Mouse (Mus musculus): Measurements from ENCODE around the gene Def8. TPM values are rescaled to one million over a fixed set of nuclear protein-coding genes. Genes with fewer than 3 reads are reported as not detected.

Def8 gene
- total RNA-seq, 2 experiments from 2014 or later = 64.5 to 64.6 TPM

DNA sequence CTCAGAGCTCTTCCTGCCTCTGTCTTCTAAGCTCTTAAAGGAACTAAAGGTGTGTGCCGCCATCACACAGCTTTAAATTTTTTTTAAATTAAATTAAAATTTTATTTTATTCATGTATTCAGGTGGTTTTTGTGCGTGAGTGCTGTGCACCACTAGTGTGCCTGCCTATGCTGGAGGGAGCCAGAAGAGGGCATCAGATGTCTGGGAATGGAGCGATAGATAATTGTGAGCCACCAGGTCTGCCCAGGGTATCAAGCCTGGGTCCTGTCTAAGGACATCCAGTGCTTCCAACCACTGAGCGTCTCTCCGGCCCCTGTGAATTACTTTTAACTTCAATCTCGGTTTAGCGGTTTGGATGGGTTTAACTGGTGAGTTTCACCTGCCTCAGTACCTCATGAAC lies 59.3 kb downstream of the Def8 start:
- DNase-seq = no peak

DNA sequence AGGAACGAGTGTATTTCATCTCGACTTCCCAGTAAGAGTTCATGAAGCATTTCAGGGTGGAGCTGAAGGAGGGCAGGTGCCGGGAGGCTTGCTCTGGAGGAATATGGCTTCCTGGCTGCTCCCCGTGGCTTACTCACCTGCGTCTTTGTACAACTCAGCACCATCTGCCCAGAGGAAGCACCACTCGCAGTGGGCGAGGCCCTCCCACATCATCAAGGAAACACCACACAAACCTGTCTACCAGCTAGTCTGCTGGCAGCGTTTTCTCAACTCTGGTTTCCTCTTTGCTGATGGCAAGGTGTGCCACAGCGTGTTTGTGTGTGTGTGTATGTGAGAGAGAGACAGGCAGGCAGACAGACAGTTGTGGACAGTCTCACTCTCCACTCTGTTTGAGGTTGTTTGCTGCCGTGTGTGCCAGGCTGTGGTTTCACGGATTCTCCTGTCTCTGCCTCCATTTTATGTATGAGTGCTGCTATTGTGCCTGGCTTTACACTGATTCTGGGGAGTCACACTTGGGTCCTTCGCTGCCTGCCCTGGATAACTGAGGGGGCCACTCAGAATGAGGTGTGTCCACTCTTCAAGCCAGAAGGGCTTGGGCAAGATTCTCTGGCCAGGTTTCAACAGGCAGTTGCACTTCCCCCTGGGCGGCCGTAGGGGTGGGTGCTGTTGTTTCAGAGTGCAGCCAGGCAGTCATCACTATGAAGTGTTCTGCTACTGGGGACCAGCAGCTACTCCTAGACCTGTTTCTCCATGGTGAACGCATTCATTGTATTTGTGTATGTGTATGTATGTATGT lies 68.2 kb downstream of the Def8 start:
- no peak for DNase-seq

DNA sequence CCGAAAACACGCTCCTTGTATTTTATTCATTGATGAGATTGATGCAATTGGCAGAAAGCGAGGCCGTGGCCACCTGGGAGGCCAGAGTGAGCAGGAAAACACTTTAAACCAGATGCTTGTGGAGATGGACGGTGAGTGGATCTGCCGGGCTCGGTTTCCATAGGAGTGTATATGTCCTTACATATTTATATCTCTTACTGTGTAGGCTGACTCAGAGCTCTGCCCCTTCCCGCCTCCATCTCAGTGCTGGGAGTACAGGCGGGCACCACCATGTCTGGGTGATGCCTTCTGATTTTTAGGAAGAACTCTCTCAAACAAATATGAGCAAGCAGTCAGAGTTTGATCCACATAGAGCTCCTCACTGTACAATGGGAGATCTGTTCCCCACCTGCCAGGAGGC lies 69.6 kb downstream of the Def8 start:
- DNase-seq = no peak

DNA sequence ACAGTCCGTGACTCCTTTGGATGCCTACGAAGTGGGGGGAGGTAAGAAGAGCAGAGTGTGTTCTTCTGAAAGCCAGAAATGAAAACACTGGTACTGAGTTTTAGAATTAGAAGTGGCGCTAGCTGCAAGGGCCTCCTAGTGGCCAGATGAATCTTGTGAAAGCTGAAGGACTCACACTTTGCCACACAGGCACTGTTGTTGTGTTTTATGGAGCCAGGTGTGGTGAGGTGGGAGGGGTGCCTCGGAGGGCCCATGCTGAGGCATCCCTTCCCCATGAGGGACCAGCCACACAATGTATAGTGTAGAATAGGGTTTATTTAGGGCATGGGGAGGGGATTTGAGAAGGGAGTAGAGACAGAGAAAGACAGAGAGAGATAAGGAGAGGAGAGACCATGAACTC lies 74.4 kb downstream of the Def8 start:
- DNase-seq = no peak

DNA sequence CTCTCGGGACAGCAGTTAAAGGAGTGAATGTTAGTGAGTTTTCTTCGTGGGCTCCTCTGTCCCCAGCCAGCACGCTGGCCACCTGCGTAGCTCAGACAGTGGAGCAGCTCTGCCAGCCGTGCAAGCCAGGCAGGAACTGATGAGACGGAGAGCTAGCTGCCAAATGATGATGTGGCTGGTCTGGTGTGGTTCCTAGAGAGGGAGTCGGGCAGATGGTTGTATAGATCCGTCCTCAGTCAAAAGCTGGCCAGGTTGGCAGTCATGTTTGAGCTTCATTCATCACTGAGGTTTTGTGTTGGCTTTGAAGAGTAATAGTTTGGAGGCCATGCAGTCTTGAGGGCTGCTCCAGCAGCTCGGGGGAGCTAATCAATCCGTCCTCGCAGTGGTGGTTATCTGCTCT lies 75.6 kb downstream of the Def8 start:
- DNase-seq = no peak

DNA sequence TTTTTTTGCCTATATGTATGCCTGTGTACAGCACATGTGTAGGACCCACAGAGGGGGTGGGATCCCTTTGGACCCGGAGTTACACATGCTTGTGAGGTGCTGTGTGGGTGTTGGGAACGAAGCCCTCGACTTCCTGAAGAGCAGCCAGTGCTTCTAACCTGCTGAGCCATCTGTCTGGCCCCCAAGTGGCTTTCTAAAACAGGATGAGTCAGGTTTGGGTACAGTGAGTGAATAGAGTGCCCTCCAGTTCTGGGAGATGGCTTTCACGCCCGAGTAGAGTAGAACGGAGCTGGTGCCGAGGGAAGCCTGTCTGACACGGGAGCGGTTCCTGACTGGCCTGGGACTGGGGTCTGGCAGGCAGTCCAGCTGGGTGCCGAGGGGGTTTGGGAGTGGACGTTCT lies 76.2 kb downstream of the Def8 start:
- DNase-seq = no peak

DNA sequence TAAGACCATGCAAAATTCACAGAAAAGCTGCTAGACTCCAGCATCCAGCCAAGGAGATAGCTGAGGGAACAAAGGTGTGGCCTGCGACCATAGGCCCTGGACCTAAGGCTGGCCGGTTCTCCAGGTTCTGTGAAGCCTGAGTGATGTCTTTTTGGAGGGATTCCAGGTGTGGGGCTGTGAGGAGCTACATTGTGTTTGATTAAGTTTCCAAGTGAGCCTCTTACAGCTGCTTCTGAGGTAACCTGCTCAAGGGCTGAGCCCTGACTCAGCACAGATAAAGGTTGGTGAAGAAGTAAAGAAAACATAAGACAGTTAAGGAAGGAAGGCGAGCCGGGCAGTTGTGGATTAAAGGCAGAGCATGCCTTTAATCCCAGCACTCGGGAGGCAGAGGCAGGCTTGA lies 78.9 kb downstream of the Def8 start:
- no peak for DNase-seq

DNA sequence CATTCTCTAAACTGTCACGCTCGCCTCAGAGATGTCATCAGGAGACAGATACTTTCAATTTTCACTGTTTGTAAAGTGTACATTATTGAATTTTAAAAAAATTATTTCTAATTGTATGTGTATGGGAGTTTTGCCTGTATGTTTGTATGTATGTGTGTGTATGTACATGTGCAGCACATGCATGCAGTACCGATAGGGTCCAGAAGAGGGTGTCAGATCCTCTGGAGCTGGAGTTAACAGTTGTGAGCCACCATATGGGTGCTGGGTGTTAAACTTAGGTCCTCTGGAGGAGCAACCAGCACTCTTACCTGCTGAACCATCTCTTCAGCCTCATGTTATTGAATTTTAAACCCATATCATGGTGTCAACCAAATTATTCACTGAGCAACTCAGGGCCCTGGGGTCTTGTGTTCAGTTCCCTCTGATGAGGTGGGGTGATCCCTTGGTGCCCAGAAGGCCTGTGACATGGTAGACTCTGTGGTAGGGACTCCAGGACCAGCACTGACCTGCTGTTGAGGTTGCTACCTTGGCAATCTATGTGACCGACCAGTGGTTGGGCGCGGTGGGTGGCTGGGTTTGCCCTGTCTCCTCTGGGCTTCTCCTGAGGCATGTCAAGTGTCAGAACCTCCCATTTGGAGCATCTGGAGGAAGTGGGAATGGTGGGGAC lies 80.6 kb downstream of the Def8 start:
- no peak for DNase-seq

DNA sequence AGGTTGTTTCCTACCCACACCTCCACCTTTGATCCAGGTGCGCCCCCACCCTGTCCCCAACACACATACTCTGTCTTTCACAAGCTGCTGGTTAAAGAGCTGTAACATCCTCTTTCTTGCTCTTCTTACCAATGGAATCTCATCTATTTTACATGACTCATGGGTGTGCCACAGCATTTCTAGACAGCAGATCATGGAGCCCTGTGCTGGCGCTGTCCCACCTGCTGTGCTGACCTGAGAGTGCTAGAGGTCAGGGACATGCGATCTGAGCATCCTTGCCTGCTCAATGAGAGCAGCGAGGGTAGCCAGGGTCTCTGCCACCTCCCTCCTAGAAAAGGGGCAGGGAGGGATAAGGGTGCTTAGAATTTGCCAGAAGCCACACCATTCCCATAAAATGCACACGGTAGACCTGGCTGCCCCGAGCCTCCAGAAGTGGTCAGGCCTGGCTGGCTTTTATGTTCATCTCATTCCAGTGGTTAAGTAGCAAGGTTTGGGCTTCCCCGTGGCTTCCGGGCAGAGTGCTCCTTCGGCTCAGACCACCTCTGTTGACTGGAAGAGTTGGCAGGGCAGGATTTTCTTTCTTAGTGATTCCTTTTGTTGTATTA lies 81.4 kb downstream of the Def8 start:
- no peak for DNase-seq

DNA sequence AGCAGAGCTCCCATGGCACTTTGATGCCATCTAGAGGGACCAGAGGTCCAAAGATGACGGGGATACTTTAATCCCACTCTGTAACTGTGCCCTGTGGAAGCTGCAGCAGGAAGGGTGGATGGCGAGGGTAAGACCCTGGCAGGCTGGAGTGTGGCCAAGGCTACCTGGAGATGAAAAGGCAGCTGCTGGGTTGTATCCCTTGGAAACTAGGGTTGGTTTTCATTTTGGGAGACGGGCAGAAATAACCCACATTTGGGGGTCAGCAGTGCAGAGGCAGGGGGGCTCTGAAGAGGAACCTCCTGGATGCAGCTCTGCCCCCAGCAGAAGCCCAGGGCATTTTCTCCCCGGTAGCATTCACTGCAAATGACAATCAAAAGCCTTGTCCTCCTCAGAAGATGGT lies 81.9 kb downstream of the Def8 start:
- no peak for DNase-seq

DNA sequence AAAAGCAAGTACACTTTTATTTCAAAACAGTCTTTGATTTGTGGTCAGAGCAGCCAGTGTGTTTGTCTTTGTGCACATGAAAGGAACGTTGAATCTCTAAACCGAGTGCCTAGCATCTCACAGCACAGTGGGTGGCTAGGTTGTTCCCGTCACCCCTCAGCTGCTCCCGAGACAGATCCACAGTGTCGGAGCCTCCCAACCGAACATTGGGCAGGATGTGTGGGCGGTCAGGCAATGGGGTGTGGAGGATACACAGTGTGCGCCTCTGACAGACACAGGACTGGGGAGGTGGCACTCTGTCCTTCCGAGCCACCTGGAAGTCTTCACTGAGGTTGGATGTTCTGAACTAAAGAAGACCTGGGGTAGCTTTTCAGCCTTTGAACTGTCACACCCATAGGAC lies 82.4 kb downstream of the Def8 start:
- no peak for DNase-seq

DNA sequence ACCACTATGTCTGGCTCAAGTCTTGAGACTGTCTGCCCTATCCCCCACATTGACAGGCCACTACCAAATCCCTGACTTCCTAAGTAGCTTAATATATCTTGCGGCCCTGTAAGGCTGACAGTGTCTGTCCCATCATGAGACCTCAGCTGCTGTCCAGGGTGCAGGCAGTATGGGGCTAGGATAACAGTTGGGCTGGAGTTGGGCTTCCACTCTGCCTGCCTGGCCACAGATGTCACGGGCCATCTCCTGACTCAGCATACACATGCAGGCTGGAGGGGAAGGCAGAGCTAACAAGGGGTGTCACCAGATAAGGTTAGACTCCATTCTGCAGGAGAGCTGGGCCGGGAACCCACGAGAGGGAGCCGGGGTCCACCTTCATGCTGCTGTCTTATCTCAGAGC lies 83.8 kb downstream of the Def8 start:
- DNase-seq = no peak

DNA sequence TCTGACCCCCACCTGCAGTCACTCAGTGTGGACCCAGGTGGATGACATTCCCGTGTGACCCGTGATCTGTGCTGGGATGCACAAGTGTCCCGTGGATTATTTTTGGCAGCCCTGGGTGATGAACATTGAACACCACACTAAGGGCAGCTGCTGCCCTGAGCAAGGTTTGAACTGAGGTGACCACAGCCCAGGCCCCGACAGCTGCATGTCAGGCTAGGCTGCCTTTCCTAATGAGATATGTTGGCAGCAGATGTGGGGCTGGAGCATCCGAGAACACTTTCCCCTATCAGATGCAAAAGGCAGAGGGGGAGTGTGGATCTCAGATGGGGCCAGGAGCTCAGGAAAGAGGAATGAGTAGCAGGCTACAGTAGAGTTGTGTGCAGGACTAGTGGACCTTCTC lies 87.5 kb downstream of the Def8 start:
- DNase-seq = no peak

Other genes with a start within 250 kb of the Def8 start
- 10 to 100 TPM; 28.2 to 38.9 TPM for gene Dpep1, start 237.3 kb upstream of the Def8 start, total RNA-seq (2021)
- 10 to 100 TPM; 56.4 to 68.6 TPM for gene Chmp1a, start 210.8 kb upstream of the Def8 start, total RNA-seq (2021)
- 10 to 100 TPM; 28.5 to 31.6 TPM for gene Spata33, start 210.7 kb upstream of the Def8 start, total RNA-seq (2021)
- 10 to 100 TPM; 17.5 to 24.2 TPM for gene Cdk10, start 198.7 kb upstream of the Def8 start, total RNA-seq (2021)
- gene Spata2l, start 187.3 kb upstream of the Def8 start, total RNA-seq (2021) = 1 to 10 TPM; 7.0 to 7.9 TPM
- 10 to 100 TPM; 10.3 to 13.4 TPM for gene Zfp276, start 169.3 kb upstream of the Def8 start, total RNA-seq (2021)
- gene Vps9d1, start 169.2 kb upstream of the Def8 start, total RNA-seq (2021) = 10 to 100 TPM; 27.8 to 31.5 TPM
- gene Fanca, start 105.0 kb upstream of the Def8 start, total RNA-seq (2021) = 1 to 10 TPM; 4.5 to 8.4 TPM
- gene Spire2, start 90.8 kb upstream of the Def8 start, total RNA-seq (2021) = under 1 TPM in 1 of 2 experiments, not detected in 1; 0.31 TPM
- 100 to 1,000 TPM; 129 to 152 TPM for gene Tcf25, start 49.8 kb upstream of the Def8 start, total RNA-seq (2021)
- gene Mc1r, start 16.4 kb upstream of the Def8 start, total RNA-seq (2021) = not detected
- under 1 TPM; 0.22 to 0.26 TPM for gene Tubb3, start 12.1 kb upstream of the Def8 start, total RNA-seq (2021)
- gene Afg3l1, start 54.4 kb downstream of the Def8 start, total RNA-seq (2021) = 10 to 100 TPM; 72.1 to 72.9 TPM
- gene Dbndd1, start 91.9 kb downstream of the Def8 start, total RNA-seq (2021) = not detected
- 1 to 10 TPM; 3.2 to 4.0 TPM for gene Gas8, start 95.3 kb downstream of the Def8 start, total RNA-seq (2021)
- gene Rhou, start 230.4 kb downstream of the Def8 start, total RNA-seq (2021) = 1 to 10 TPM; 6.3 to 8.9 TPM

Measured in heart, adult 18-20 months (tissue).